Comparison of ENCODE assay signal across 9 mouse cellular contexts in the genomic region with DNA sequence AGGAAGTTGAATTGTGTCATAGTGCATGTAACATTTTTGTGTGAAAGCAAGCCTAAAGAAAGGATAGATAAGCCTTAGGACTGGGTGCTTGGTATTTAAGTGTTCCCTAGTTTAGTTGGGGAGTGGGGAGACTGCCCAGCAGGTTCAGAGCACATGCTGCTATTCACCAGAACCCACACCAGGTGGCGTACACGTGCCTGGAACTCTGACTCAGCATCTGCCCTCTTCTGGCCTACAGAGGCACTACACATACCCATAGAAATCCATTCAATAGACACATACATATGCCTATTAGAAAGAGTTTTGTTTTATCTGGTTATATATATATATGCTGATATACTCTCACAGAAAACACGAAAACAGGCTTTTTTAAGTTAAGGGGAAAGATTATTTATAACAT. TPM values are rescaled to one million over a fixed set of nuclear protein-coding genes. Genes with fewer than 3 reads are reported as not detected.
DNase-seq lines count a peak whose midpoint lies in the region; ATAC-seq and TF ChIP-seq lines count a peak whose summit lies in the region.
"Had no signal": no experiment of that assay in that cellular context is flagged by ENCODE, and none has a peak within 500 bp of the region (broad histone marks: within the 10 kb centered on the region; RNA-seq: fewer than 3 reads in every experiment).

No protein-coding gene starts in this region.

- no peak for TF ChIP-seq POLR2A in MEL (IDR thresholded peaks at IDR 0.05; ENCODE audit: control insufficient read depth in 1 of 2, insufficient read depth in 1 of 2, low read depth in 1 of 2, low read length in 2 of 2, poor library complexity in 1 of 2)
- TF ChIP-seq POLR2A in olfactory bulb, adult 2 months (IDR thresholded peaks at IDR 0.05; ENCODE audit: insufficient read depth, low read depth, low read length), result no peak
- no peak for TF ChIP-seq POLR2A in thymus, adult 2 months (IDR thresholded peaks at IDR 0.05; ENCODE audit: control insufficient read depth, extremely low read depth, insufficient read depth, low read length, poor library complexity)

- peak in 2 of 3 experiments; percentile 99 to 100 for TF ChIP-seq CTCF in MEL (IDR thresholded peaks at IDR 0.05 in 2 of 3, conservative IDR thresholded peaks at IDR 0.05 in 1 of 3; ENCODE audit: control insufficient read depth in 1 of 3, insufficient read depth in 1 of 3, low read depth in 2 of 3, low read length in 3 of 3, poor library complexity in 1 of 3, severe bottlenecking in 1 of 3)
- TF ChIP-seq CTCF in heart, postnatal 0 days (IDR thresholded peaks at IDR 0.05; ENCODE audit: low read depth), result peak; percentile 98
- TF ChIP-seq CTCF in olfactory bulb, adult 2 months (IDR thresholded peaks at IDR 0.05; ENCODE audit: insufficient read depth, low read depth, low read length), result peak; percentile 71
- peak; percentile 92; the same call in 1 of the 2 replicates for TF ChIP-seq CTCF in thymus, adult 2 months (IDR thresholded peaks at IDR 0.05; ENCODE audit: borderline replicate concordance, control insufficient read depth, extremely low read depth, insufficient read depth, low read length, poor library complexity)

- H3K9me3 ChIP-seq in kidney, embryonic 15.5 days (replicated peaks), result no peaks in the 10 kb centered on the region
- H3K9me3 ChIP-seq in MEL (replicated peaks; ENCODE audit: insufficient read depth, low read length), result no peaks in the 10 kb centered on the region
- no peaks in the 10 kb centered on the region for H3K9me3 ChIP-seq in heart, postnatal 0 days (replicated peaks; ENCODE audit: control insufficient read depth, low read length)
- H3K9me3 ChIP-seq: hindbrain, embryonic 15.5 days had no signal

- no peak for TF ChIP-seq EP300 in MEL (IDR thresholded peaks at IDR 0.05; ENCODE audit: low read depth in 1 of 2, low read length in 2 of 2)
- TF ChIP-seq EP300 in heart, postnatal 0 days (IDR thresholded peaks at IDR 0.05; ENCODE audit: low read depth), result no peak

- no peaks in the 10 kb centered on the region for H3K4me1 ChIP-seq in kidney, embryonic 15.5 days
- no peaks in the 10 kb centered on the region for H3K4me1 ChIP-seq in MEL (ENCODE audit: control insufficient read depth in 1 of 2, insufficient read depth in 2 of 2, low read length in 2 of 2)
- no peaks in the 10 kb centered on the region for H3K4me1 ChIP-seq in heart, postnatal 0 days (ENCODE audit: control insufficient read depth, insufficient read depth)
- peaks cover 3% of the 10 kb centered on the region; the same call in 1 of the 2 replicates for H3K4me1 ChIP-seq in olfactory bulb, adult 2 months (ENCODE audit: control insufficient read depth, insufficient read depth, low read length)
- no peaks in the 10 kb centered on the region for H3K4me1 ChIP-seq in thymus, adult 2 months (replicated peaks; ENCODE audit: control insufficient read depth, insufficient read depth, low read length)
- H3K4me1 ChIP-seq: hindbrain, embryonic 15.5 days had no signal

- peak; percentile 38 for DNase-seq in kidney, adult 11 months
- DNase-seq in MEL (ENCODE audit: low read depth, low spot score), result peak; percentile 92
- DNase-seq in c-Kit-positive CD71-positive TER-119-negative erythroid progenitor cells, embryonic 14.5 days (ENCODE audit: low read depth), result peak; percentile 55
- DNase-seq in heart, postnatal 0 days (ENCODE audit: low spot score), result peak; percentile 59
- DNase-seq in left cerebral cortex, postnatal 36 days (ENCODE audit: low spot score in 2 of 2), result peak; percentile 35 to 49
- peak; percentile 80 for DNase-seq in thymus, adult 2 months

- no peak overlapping the region for H3K27ac ChIP-seq in kidney, embryonic 15.5 days
- no peak overlapping the region for H3K27ac ChIP-seq in MEL (ENCODE audit: control insufficient read depth, low read depth, low read length)
- no peak overlapping the region for H3K27ac ChIP-seq in heart, postnatal 0 days (ENCODE audit: low read depth)
- no peak overlapping the region for H3K27ac ChIP-seq in olfactory bulb, adult 2 months (ENCODE audit: insufficient read depth, low read depth, low read length)
- no peak overlapping the region for H3K27ac ChIP-seq in thymus, adult 2 months (ENCODE audit: control insufficient read depth, insufficient read depth, low read length)
- H3K27ac ChIP-seq: hindbrain, embryonic 15.5 days had no signal

- H3K79me2 ChIP-seq in MEL (ENCODE audit: control insufficient read depth, insufficient read depth, low read length, poor library complexity), result no peaks in the 10 kb centered on the region

- 37% methylated on average over 3 of the region's 3 CpGs for WGBS in kidney, embryonic 15.5 days
- WGBS in heart, postnatal 0 days, result 24% methylated on average over 3 of the region's 3 CpGs
- 30% methylated on average over 3 of the region's 3 CpGs for WGBS in olfactory bulb, adult 2 months
- WGBS in thymus, adult 2 months, result 37% methylated on average over 3 of the region's 3 CpGs

- no peak overlapping the region for H3K4me2 ChIP-seq in kidney, embryonic 15.5 days
- H3K4me2 ChIP-seq in heart, postnatal 0 days (ENCODE audit: low read depth, low read length), result no peak overlapping the region
- H3K4me2 ChIP-seq: hindbrain, embryonic 15.5 days had no signal

- H3K36me3 ChIP-seq in kidney, embryonic 15.5 days, result peaks cover 82% of the 10 kb centered on the region
- H3K36me3 ChIP-seq in MEL (ENCODE audit: control insufficient read depth in 1 of 2, insufficient read depth in 2 of 2, low read length in 2 of 2), result peaks cover 0 to 11% of the 10 kb centered on the region in 2 experiments; a peak in 2 of 4 replicates
- H3K36me3 ChIP-seq in heart, postnatal 0 days (replicated peaks; ENCODE audit: control insufficient read depth, insufficient read depth, low read length), result peaks cover 67% of the 10 kb centered on the region
- peaks cover 35% of the 10 kb centered on the region for H3K36me3 ChIP-seq in thymus, adult 2 months (ENCODE audit: control insufficient read depth, insufficient read depth, low read length)

- no peak overlapping the region for H3K9ac ChIP-seq in kidney, embryonic 15.5 days
- no peak overlapping the region for H3K9ac ChIP-seq in MEL (ENCODE audit: control insufficient read depth, low read depth, low read length, poor library complexity, severe bottlenecking)
- H3K9ac ChIP-seq in heart, postnatal 0 days (replicated peaks; ENCODE audit: low read depth, low read length), result no peak overlapping the region
- H3K9ac ChIP-seq: hindbrain, embryonic 15.5 days had no signal

- H3K4me3 ChIP-seq in kidney, embryonic 15.5 days (replicated peaks), result no peak overlapping the region
- H3K4me3 ChIP-seq in MEL (ENCODE audit: control insufficient read depth in 1 of 2, insufficient read depth in 1 of 2, low read depth in 2 of 2, low read length in 2 of 2), result no peak overlapping the region
- no peak overlapping the region for H3K4me3 ChIP-seq in heart, postnatal 0 days (ENCODE audit: low read depth, low read length)
- H3K4me3 ChIP-seq in olfactory bulb, adult 2 months (ENCODE audit: insufficient read depth, low read depth, low read length), result no peak overlapping the region
- H3K4me3 ChIP-seq in thymus, adult 2 months (ENCODE audit: control insufficient read depth, insufficient read depth, low read length), result no peak overlapping the region
- H3K4me3 ChIP-seq: hindbrain, embryonic 15.5 days had no signal

- ATAC-seq in kidney, embryonic 15.5 days (replicated peaks; ENCODE audit: low FRiP score), result no peak
- ATAC-seq in heart, postnatal 0 days (ENCODE audit: insufficient read depth, low read depth), result no peak

- intact Hi-C loops in left cerebral cortex, postnatal 36 days (cut with DNase I), result no loop called here

- no peaks in the 10 kb centered on the region for H3K27me3 ChIP-seq in kidney, embryonic 15.5 days
- H3K27me3 ChIP-seq in MEL (ENCODE audit: control insufficient read depth in 1 of 2, insufficient read depth in 2 of 2, low read length in 2 of 2), result no peaks in the 10 kb centered on the region
- H3K27me3 ChIP-seq in heart, postnatal 0 days (ENCODE audit: control insufficient read depth, insufficient read depth, low read length), result no peaks in the 10 kb centered on the region
- H3K27me3 ChIP-seq in thymus, adult 2 months (ENCODE audit: control insufficient read depth, insufficient read depth, low read length), result no peaks in the 10 kb centered on the region
- H3K27me3 ChIP-seq: hindbrain, embryonic 15.5 days had no signal

- TF ChIP-seq RAD21 in MEL (IDR thresholded peaks at IDR 0.05; ENCODE audit: low read depth, low read length), result peak; percentile 78

TF ChIP-seq in MEL, 35 proteins besides CTCF, POLR2A, EP300 and RAD21 (continues in another document):
- TF ChIP-seq SIN3A (IDR thresholded peaks at IDR 0.05; ENCODE audit: low read length), result peak; percentile 64
- no peak for TF ChIP-seq CHD2 (IDR thresholded peaks at IDR 0.05; ENCODE audit: low read length)
- peak; percentile 96 for TF ChIP-seq MYC (IDR thresholded peaks at IDR 0.05; ENCODE audit: low read depth, low read length)
- peak; percentile 46; the same call in 1 of the 2 replicates for TF ChIP-seq GATA1 (IDR thresholded peaks at IDR 0.05; ENCODE audit: low read depth, low read length)
- peak; percentile 90 for TF ChIP-seq JUND (IDR thresholded peaks at IDR 0.05; ENCODE audit: low read depth, low read length)
- TF ChIP-seq ZMIZ1 (IDR thresholded peaks at IDR 0.05; ENCODE audit: low read depth, low read length), result no peak

RNA-seq across cellular contexts. Expression of gene Cep135, which starts 23.2 kb away (rescaled TPM):
- 7.3 TPM in 2 replicates for polyA plus RNA-seq in kidney, embryonic 15.5 days (2015; fragmentation: Nextera tagmentation; extraction: Ambion mirVana)
- 9.3 and 9.7 TPM in 2 replicates for total RNA-seq in MEL (2012; rRNA removed)
- 1 to 10 TPM in 1 of 2 experiments, not detected in 1; 9.2 TPM for polyA plus RNA-seq in MEL (2012; ENCODE audit: insufficient read depth in 1 of 2, insufficient read length in 2 of 2, low read depth in 1 of 2, low replicate concordance in 2 of 2, missing spikeins in 1 of 2)
- total RNA-seq in heart, postnatal 0 days (2014; rRNA removed; ENCODE audit: low replicate concordance), result 1.9 and 4.7 TPM in 2 replicates
- 2.0 TPM in 2 replicates for polyA plus RNA-seq in heart, postnatal 0 days (2015; fragmentation: Nextera tagmentation; extraction: Ambion mirVana)
- total RNA-seq in left cerebral cortex, postnatal 36 days (2021), result 1 to 10 TPM; 5.2 to 6.7 TPM
- polyA plus RNA-seq in olfactory bulb, adult 2 months (2012; ENCODE audit: insufficient read depth, insufficient read length, low replicate concordance, missing spikeins), result not detected in 2 replicates
- 2.7 and 3.6 TPM in 2 replicates for polyA plus RNA-seq in thymus, adult 2 months (2012; rRNA removed)

RNA-seq across cellular contexts. Expression of gene Exoc1, which starts 36.2 kb away (rescaled TPM):
- polyA plus RNA-seq in kidney, embryonic 15.5 days (2015; fragmentation: Nextera tagmentation; extraction: Ambion mirVana), result 33.0 and 33.3 TPM in 2 replicates
- total RNA-seq in MEL (2012; rRNA removed), result 40.8 and 45.2 TPM in 2 replicates
- polyA plus RNA-seq in MEL (2012; ENCODE audit: insufficient read depth in 1 of 2, insufficient read length in 2 of 2, low read depth in 1 of 2, low replicate concordance in 2 of 2, missing spikeins in 1 of 2), result 10 to 100 TPM in 1 of 2 experiments, not detected in 1; 34.2 TPM
- 13.0 and 23.5 TPM in 2 replicates for total RNA-seq in heart, postnatal 0 days (2014; rRNA removed; ENCODE audit: low replicate concordance)
- polyA plus RNA-seq in heart, postnatal 0 days (2015; fragmentation: Nextera tagmentation; extraction: Ambion mirVana), result 12.9 and 13.6 TPM in 2 replicates
- total RNA-seq in left cerebral cortex, postnatal 36 days (2021), result 10 to 100 TPM; 50.7 to 55.1 TPM
- polyA plus RNA-seq in olfactory bulb, adult 2 months (2012; ENCODE audit: insufficient read depth, insufficient read length, low replicate concordance, missing spikeins), result not detected in 2 replicates
- 21.4 and 27.2 TPM in 2 replicates for polyA plus RNA-seq in thymus, adult 2 months (2012; rRNA removed)

Comparison
In these comparisons a context has a peak if more than half of its experiments do, and no peak if none do; other contexts are left out.
1. DNase-seq: peak in every context shown above with its lines; median percentile 92 in MEL; 80 in thymus, adult 2 months; 59 in heart, postnatal 0 days; 55 in c-Kit-positive CD71-positive TER-119-negative erythroid progenitor cells, embryonic 14.5 days; 42 in left cerebral cortex, postnatal 36 days; 38 in kidney, adult 11 months.